Mouse (Mus musculus): Measurements from ENCODE around the gene Stk33. TPM values are rescaled to one million over a fixed set of nuclear protein-coding genes. Genes with fewer than 3 reads are reported as not detected.
A peak's percentile ranks its signal among the peaks of the same experiment; 100 is the strongest.

The Stk33 gene
- polyA plus RNA-seq, 1 experiment from 2014 or later = 0.46 TPM

- Histone ChIP-seq H3K4me2 (replicated peaks; ENCODE audit: low read depth) (no peak overlapping the region), H3K4me1 (replicated peaks; ENCODE audit: control insufficient read depth, insufficient read depth, low read length) (no peaks in the 10 kb centered on the region), H3K9ac (ENCODE audit: low read depth, low read length) (no peak overlapping the region), H3K27ac (ENCODE audit: low read depth, low read length) (no peak overlapping the region), H3K27me3 (replicated peaks; ENCODE audit: control insufficient read depth, insufficient read depth, low read length) (no peaks in the 10 kb centered on the region), H3K9me3 (ENCODE audit: control insufficient read depth) (no peaks in the 10 kb centered on the region), H3K36me3 (ENCODE audit: control insufficient read depth, insufficient read depth) (no peaks in the 10 kb centered on the region), H3K4me3 (ENCODE audit: low read depth, low read length) (no peak overlapping the region)
- no peak for TF ChIP-seq CTCF (IDR thresholded peaks at IDR 0.05; ENCODE audit: low read depth)
- ATAC-seq = no peak
- WGBS = 62% methylated on average over 4 of the region's 4 CpGs
Measured at GRCm38 (mm10) chr7:109267370-109267769, 171.5 kb downstream of the Stk33 start.

DNA sequence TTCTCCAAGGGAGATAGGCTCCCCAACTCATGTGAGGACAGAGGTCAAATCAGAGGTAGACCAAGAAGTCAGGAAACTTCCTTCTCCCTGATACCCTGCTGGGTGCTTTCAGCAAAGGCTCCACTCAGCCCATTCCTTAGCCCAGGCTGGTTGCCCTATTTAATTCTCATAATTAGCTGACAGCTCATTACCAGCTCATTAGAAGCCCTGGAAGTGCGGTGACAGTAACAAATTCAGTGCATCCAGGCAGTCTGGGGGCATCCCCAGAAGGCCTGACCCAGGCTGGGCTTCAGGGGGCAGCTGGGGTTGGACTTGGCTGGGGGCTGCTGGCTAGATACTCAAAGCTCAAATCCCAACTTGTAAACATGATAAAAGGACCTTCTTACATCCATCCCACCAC is 172.7 kb downstream of the Stk33 start:
- WGBS = 74% methylated on average over 1 of the region's 1 CpGs
- Histone ChIP-seq H3K4me1 (replicated peaks; ENCODE audit: control insufficient read depth, insufficient read depth, low read length) (no peaks in the 10 kb centered on the region), H3K4me3 (ENCODE audit: low read depth, low read length) (no peak overlapping the region), H3K4me2 (replicated peaks; ENCODE audit: low read depth) (no peak overlapping the region), H3K36me3 (ENCODE audit: control insufficient read depth, insufficient read depth) (no peaks in the 10 kb centered on the region), H3K9ac (ENCODE audit: low read depth, low read length) (no peak overlapping the region), H3K27ac (ENCODE audit: low read depth, low read length) (no peak overlapping the region), H3K9me3 (ENCODE audit: control insufficient read depth) (no peaks in the 10 kb centered on the region), H3K27me3 (replicated peaks; ENCODE audit: control insufficient read depth, insufficient read depth, low read length) (no peaks in the 10 kb centered on the region)
- TF ChIP-seq CTCF (IDR thresholded peaks at IDR 0.05; ENCODE audit: low read depth) = no peak
- ATAC-seq = no peak

GRCm38 (mm10) chr7:109265606-109266005 is 173.3 kb downstream of the Stk33 start:
- no peak overlapping the region for H3K4me3 ChIP-seq (ENCODE audit: low read depth, low read length)
- H3K36me3 ChIP-seq (ENCODE audit: control insufficient read depth, insufficient read depth) = no peaks in the 10 kb centered on the region
- H3K4me1 ChIP-seq (replicated peaks; ENCODE audit: control insufficient read depth, insufficient read depth, low read length) = no peaks in the 10 kb centered on the region
- no peak overlapping the region for H3K27ac ChIP-seq (ENCODE audit: low read depth, low read length)
- no peaks in the 10 kb centered on the region for H3K9me3 ChIP-seq (ENCODE audit: control insufficient read depth)
- TF ChIP-seq CTCF (IDR thresholded peaks at IDR 0.05; ENCODE audit: low read depth) = no peak
- 89% methylated on average over 5 of the region's 5 CpGs for WGBS
- H3K4me2 ChIP-seq (replicated peaks; ENCODE audit: low read depth) = no peak overlapping the region
- no peak for ATAC-seq
- H3K9ac ChIP-seq (ENCODE audit: low read depth, low read length) = no peak overlapping the region
- no peaks in the 10 kb centered on the region for H3K27me3 ChIP-seq (replicated peaks; ENCODE audit: control insufficient read depth, insufficient read depth, low read length)

- H3K36me3 ChIP-seq (ENCODE audit: control insufficient read depth, insufficient read depth) = no peaks in the 10 kb centered on the region
- no peak overlapping the region for H3K9ac ChIP-seq (ENCODE audit: low read depth, low read length)
- H3K9me3 ChIP-seq (ENCODE audit: control insufficient read depth) = no peaks in the 10 kb centered on the region
- no peak overlapping the region for H3K27ac ChIP-seq (ENCODE audit: low read depth, low read length)
- 29% methylated on average over 28 of the region's 28 CpGs for WGBS
- H3K4me1 ChIP-seq (replicated peaks; ENCODE audit: control insufficient read depth, insufficient read depth, low read length) = no peaks in the 10 kb centered on the region
- H3K4me3 ChIP-seq (ENCODE audit: low read depth, low read length) = no peak overlapping the region
- TF ChIP-seq CTCF (IDR thresholded peaks at IDR 0.05; ENCODE audit: low read depth) = peak; percentile 68
- ATAC-seq = 0 out of 2 replicates have a peak, but pooled peaks have one; percentile 54
- H3K27me3 ChIP-seq (replicated peaks; ENCODE audit: control insufficient read depth, insufficient read depth, low read length) = no peaks in the 10 kb centered on the region
- H3K4me2 ChIP-seq (replicated peaks; ENCODE audit: low read depth) = peak overlapping the region; percentile 37; the same call in 1 of the 2 replicates
Measured at GRCm38 (mm10) chr7:109255506-109256352, 183.2 kb downstream of the Stk33 start.

DNA sequence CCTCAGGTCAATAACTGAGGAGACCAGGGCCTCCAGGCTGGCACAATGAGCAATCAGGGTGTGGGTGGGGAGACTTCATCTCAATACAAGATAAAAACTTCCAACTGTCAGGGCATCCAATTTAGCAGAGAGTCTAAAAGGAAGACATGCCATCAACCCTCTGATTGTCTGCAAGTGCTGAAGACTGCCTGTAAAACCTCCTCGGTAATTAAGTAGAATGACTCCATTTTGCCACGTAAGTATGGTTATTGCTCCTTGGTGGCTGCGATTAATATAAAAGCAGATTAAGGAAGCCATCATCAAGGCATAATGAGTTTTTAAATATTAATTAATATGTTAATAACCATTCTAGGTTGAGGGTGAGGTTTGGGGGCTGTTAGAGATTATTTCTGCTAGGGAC is 187.5 kb downstream of the Stk33 start:
- WGBS = 91% methylated on average over 3 of the region's 3 CpGs

GRCm38 (mm10) chr7:109244776-109245175 is 194.1 kb downstream of the Stk33 start:
- Histone ChIP-seq H3K36me3 (ENCODE audit: control insufficient read depth, insufficient read depth) (no peaks in the 10 kb centered on the region), H3K4me2 (replicated peaks; ENCODE audit: low read depth) (no peak overlapping the region), H3K9ac (ENCODE audit: low read depth, low read length) (no peak overlapping the region), H3K9me3 (ENCODE audit: control insufficient read depth) (no peaks in the 10 kb centered on the region), H3K27me3 (replicated peaks; ENCODE audit: control insufficient read depth, insufficient read depth, low read length) (no peaks in the 10 kb centered on the region), H3K4me1 (replicated peaks; ENCODE audit: control insufficient read depth, insufficient read depth, low read length) (no peaks in the 10 kb centered on the region), H3K4me3 (ENCODE audit: low read depth, low read length) (no peak overlapping the region), H3K27ac (ENCODE audit: low read depth, low read length) (no peak overlapping the region)
- ATAC-seq = no peak
- no peak for TF ChIP-seq CTCF (IDR thresholded peaks at IDR 0.05; ENCODE audit: low read depth)
- 92% methylated on average over 10 of the region's 10 CpGs for WGBS

More for the DNA sequence above, 187.5 kb downstream of the Stk33 start:
- Histone ChIP-seq H3K4me3 (ENCODE audit: low read depth, low read length) (no peak overlapping the region), H3K9me3 (ENCODE audit: control insufficient read depth) (no peaks in the 10 kb centered on the region), H3K27me3 (replicated peaks; ENCODE audit: control insufficient read depth, insufficient read depth, low read length) (no peaks in the 10 kb centered on the region), H3K9ac (ENCODE audit: low read depth, low read length) (no peak overlapping the region), H3K27ac (ENCODE audit: low read depth, low read length) (no peak overlapping the region), H3K4me2 (replicated peaks; ENCODE audit: low read depth) (no peak overlapping the region), H3K4me1 (replicated peaks; ENCODE audit: control insufficient read depth, insufficient read depth, low read length) (no peaks in the 10 kb centered on the region), H3K36me3 (ENCODE audit: control insufficient read depth, insufficient read depth) (no peaks in the 10 kb centered on the region)
- ATAC-seq = no peak
- no peak for TF ChIP-seq CTCF (IDR thresholded peaks at IDR 0.05; ENCODE audit: low read depth)
